Mouse (Mus musculus): Measurements from ENCODE around the gene Mllt6. TPM values are rescaled to one million over a fixed set of nuclear protein-coding genes. Genes with fewer than 3 reads are reported as not detected.
"Not testable (repeated sequence)": the region's sequence is repeated elsewhere in the genome, so short reads cannot be mapped to it uniquely, and the experiment has no call there.

Mllt6 gene
- polyA plus RNA-seq, 1 experiment from 2014 or later, result 2.5 TPM

- H3K36me3 ChIP-seq, result peaks cover 98% of the 10 kb centered on the region
- WGBS, result 86% methylated on average over 15 of the region's 15 CpGs
These were observed 55.2 kb downstream of the Mllt6 start for GRCm38 (mm10) chr11:97718281-97718860.

GRCm38 (mm10) chr11:97719041-97719440 is 55.8 kb downstream of the Mllt6 start:
- no peak for DNase-seq (ENCODE audit: low spot score)
- Histone ChIP-seq H3K4me1 (no peaks in the 10 kb centered on the region), H3K27ac (no peak overlapping the region), H3K27me3 (ENCODE audit: low read depth, poor library complexity, severe bottlenecking) (no peaks in the 10 kb centered on the region), H3K36me3 (peaks cover 98% of the 10 kb centered on the region), H3K4me3 (no peak overlapping the region), H3K9me3 (replicated peaks) (peaks cover 5% of the 10 kb centered on the region)
- WGBS, result 89% methylated on average over 4 of the region's 4 CpGs

More at GRCm38 (mm10) chr11:97718281-97718860, 55.2 kb downstream of the Mllt6 start:
- no peak overlapping the region for H3K4me3 ChIP-seq
- no peak for DNase-seq (ENCODE audit: low spot score)
- H3K27me3 ChIP-seq (ENCODE audit: low read depth, poor library complexity, severe bottlenecking), result no peaks in the 10 kb centered on the region
- no peaks in the 10 kb centered on the region for H3K4me1 ChIP-seq
- H3K9me3 ChIP-seq (replicated peaks), result peaks cover 5% of the 10 kb centered on the region
- no peak overlapping the region for H3K27ac ChIP-seq

DNA sequence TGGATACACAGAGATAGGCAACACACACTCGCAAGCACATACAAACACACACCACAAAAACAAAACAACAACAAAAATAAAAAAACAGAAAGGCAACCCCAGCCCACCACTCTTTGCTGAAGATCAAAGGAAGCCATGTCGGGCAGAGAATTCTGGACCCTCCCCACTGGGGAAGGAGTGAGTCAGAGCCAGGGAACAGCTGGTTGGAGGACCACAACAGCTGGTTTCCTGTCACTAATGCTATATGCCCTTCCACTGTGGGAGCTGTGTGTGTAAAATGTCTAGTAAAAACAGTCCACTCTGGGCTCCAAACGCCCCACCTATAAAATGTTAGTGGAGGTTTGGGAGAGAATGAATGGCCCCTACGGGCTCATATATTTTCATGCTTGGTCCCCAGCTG is 58.1 kb downstream of the Mllt6 start:
- Histone ChIP-seq H3K4me1 (no peaks in the 10 kb centered on the region), H3K27me3 (ENCODE audit: low read depth, poor library complexity, severe bottlenecking) (no peaks in the 10 kb centered on the region), H3K36me3 (peaks cover 98% of the 10 kb centered on the region), H3K4me3 (no peak overlapping the region), H3K9me3 (replicated peaks) (peaks cover 5% of the 10 kb centered on the region), H3K27ac (no peak overlapping the region)
- WGBS, result 91% methylated on average over 4 of the region's 4 CpGs
- no peak for DNase-seq (ENCODE audit: low spot score)

DNA sequence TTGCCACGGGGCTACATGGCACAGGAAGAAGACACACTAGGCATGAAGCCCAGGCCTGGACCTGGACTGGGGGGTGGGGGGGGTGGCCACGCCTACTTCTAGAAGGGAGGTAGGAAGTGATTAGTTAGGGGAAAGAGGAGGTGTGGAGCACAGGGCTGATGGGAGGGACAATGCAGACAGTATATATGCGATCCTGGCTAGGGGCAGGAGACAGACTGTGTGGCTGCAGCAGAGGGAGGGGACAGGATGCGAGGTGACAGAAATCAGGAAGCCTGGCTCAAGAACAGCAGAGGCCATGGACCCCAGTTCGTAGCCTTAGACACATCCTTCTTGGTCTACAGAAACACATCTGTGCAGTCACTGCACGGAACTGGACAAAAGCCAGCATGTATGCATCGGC is 60.5 kb downstream of the Mllt6 start:
- H3K4me3 ChIP-seq, result no peak overlapping the region
- H3K27ac ChIP-seq, result no peak overlapping the region
- WGBS, result 88% methylated on average over 7 of the region's 7 CpGs
- H3K4me1 ChIP-seq, result peaks cover 9% of the 10 kb centered on the region
- H3K27me3 ChIP-seq (ENCODE audit: low read depth, poor library complexity, severe bottlenecking), result no peaks in the 10 kb centered on the region
- H3K9me3 ChIP-seq (replicated peaks), result peaks cover 5% of the 10 kb centered on the region
- H3K36me3 ChIP-seq, result peaks cover 100% of the 10 kb centered on the region
- DNase-seq (ENCODE audit: low spot score), result no peak

GRCm38 (mm10) chr11:97728311-97728710 is 65.1 kb downstream of the Mllt6 start:
- DNase-seq (ENCODE audit: low spot score), result no peak
- Histone ChIP-seq H3K27me3 (ENCODE audit: low read depth, poor library complexity, severe bottlenecking) (peaks cover 14% of the 10 kb centered on the region), H3K36me3 (peaks cover 93% of the 10 kb centered on the region), H3K4me3 (no peak overlapping the region), H3K4me1 (peaks cover 32% of the 10 kb centered on the region), H3K9me3 (replicated peaks) (no peaks in the 10 kb centered on the region), H3K27ac (0 out of 2 replicates have a peak overlapping the region, but pooled peaks have one; percentile 2)
- WGBS, result 56% methylated on average over 7 of the region's 7 CpGs

GRCm38 (mm10) chr11:97728730-97729129 is 65.5 kb downstream of the Mllt6 start:
- H3K36me3 ChIP-seq, result peaks cover 89% of the 10 kb centered on the region
- peak overlapping the region; percentile 2; the same call in 1 of the 2 replicates for H3K27ac ChIP-seq
- peaks cover 14% of the 10 kb centered on the region for H3K27me3 ChIP-seq (ENCODE audit: low read depth, poor library complexity, severe bottlenecking)
- peaks cover 36% of the 10 kb centered on the region for H3K4me1 ChIP-seq
- no peak overlapping the region for H3K4me3 ChIP-seq
- WGBS, result 75% methylated on average over 7 of the region's 7 CpGs
- H3K9me3 ChIP-seq (replicated peaks), result no peaks in the 10 kb centered on the region
- no peak for DNase-seq (ENCODE audit: low spot score)

GRCm38 (mm10) chr11:97733689-97734088 is 70.5 kb downstream of the Mllt6 start:
- DNase-seq (ENCODE audit: low spot score), result peak; percentile 66
- WGBS, result 13% methylated on average over 10 of the region's 10 CpGs
- peaks cover 45% of the 10 kb centered on the region for H3K36me3 ChIP-seq
- H3K4me1 ChIP-seq, result peaks cover 44% of the 10 kb centered on the region
- peaks cover 14% of the 10 kb centered on the region for H3K27me3 ChIP-seq (ENCODE audit: low read depth, poor library complexity, severe bottlenecking)
- no peaks in the 10 kb centered on the region for H3K9me3 ChIP-seq (replicated peaks)
- peak overlapping the region; percentile 73 for H3K27ac ChIP-seq
- peak overlapping the region; percentile 3; the same call in 1 of the 2 replicates for H3K4me3 ChIP-seq

- not testable (repeated sequence) for H3K9me3 ChIP-seq (replicated peaks); DNase-seq (ENCODE audit: low spot score); H3K4me3 ChIP-seq
- 86% methylated on average over 5 of the region's 5 CpGs for WGBS
- Histone ChIP-seq H3K27me3 (ENCODE audit: low read depth, poor library complexity, severe bottlenecking) (peaks cover 14% of the 10 kb centered on the region), H3K36me3 (peaks cover 37% of the 10 kb centered on the region), H3K27ac (0 out of 2 replicates have a peak overlapping the region, but pooled peaks have one; percentile 14), H3K4me1 (peaks cover 36% of the 10 kb centered on the region)
These were observed 71.6 kb downstream of the Mllt6 start for GRCm38 (mm10) chr11:97734810-97735209.

Small RNAs within 50 kb of the gene (microRNA-seq; reads per million reads assigned to microRNA genes)
- gene Gm24158 (not detected), gene Mir6927 (2.3 reads per million)

Other genes with a start within 250 kb of the Mllt6 start
- 3.5 and 3.9 TPM in 2 replicates for gene Arhgap23, start 247.9 kb upstream of the Mllt6 start, polyA plus RNA-seq (2016; fragmentation: Nextera tagmentation; extraction: Ambion mirVana)
- 0.49 and 0.54 TPM in 2 replicates for gene 4933428G20Rik, start 163.1 kb upstream of the Mllt6 start, polyA plus RNA-seq (2016; fragmentation: Nextera tagmentation; extraction: Ambion mirVana)
- 0.24 and 0.25 TPM in 2 replicates for gene Srcin1, start 87.2 kb upstream of the Mllt6 start, polyA plus RNA-seq (2016; fragmentation: Nextera tagmentation; extraction: Ambion mirVana)
- 16.1 and 23.8 TPM in 2 replicates for gene Epop, start 33.7 kb upstream of the Mllt6 start, polyA plus RNA-seq (2016; fragmentation: Nextera tagmentation; extraction: Ambion mirVana)
- 9.4 and 15.3 TPM in 2 replicates for gene Cisd3, start 22.4 kb downstream of the Mllt6 start, polyA plus RNA-seq (2016; fragmentation: Nextera tagmentation; extraction: Ambion mirVana)
- gene Pcgf2, start 37.1 kb downstream of the Mllt6 start, polyA plus RNA-seq (2016; fragmentation: Nextera tagmentation; extraction: Ambion mirVana), result 21.0 and 21.5 TPM in 2 replicates
- 626 and 675 TPM in 2 replicates for gene Psmb3, start 40.0 kb downstream of the Mllt6 start, polyA plus RNA-seq (2016; fragmentation: Nextera tagmentation; extraction: Ambion mirVana)
- 1.6 and 1.9 TPM in 2 replicates for gene Pip4k2b, start 81.3 kb downstream of the Mllt6 start, polyA plus RNA-seq (2016; fragmentation: Nextera tagmentation; extraction: Ambion mirVana)
- 17.8 and 21.6 TPM in 2 replicates for gene Cwc25, start 103.1 kb downstream of the Mllt6 start, polyA plus RNA-seq (2016; fragmentation: Nextera tagmentation; extraction: Ambion mirVana)
- gene 1700001P01Rik, start 112.5 kb downstream of the Mllt6 start, polyA plus RNA-seq (2016; fragmentation: Nextera tagmentation; extraction: Ambion mirVana), result 0.43 and 0.74 TPM in 2 replicates
- gene Rpl23, start 119.0 kb downstream of the Mllt6 start, polyA plus RNA-seq (2016; fragmentation: Nextera tagmentation; extraction: Ambion mirVana), result 449 and 506 TPM in 2 replicates
- gene Lasp1, start 135.6 kb downstream of the Mllt6 start, polyA plus RNA-seq (2016; fragmentation: Nextera tagmentation; extraction: Ambion mirVana), result 90.0 and 110 TPM in 2 replicates
- 10.9 and 14.0 TPM in 2 replicates for gene B230217C12Rik, start 177.4 kb downstream of the Mllt6 start, polyA plus RNA-seq (2016; fragmentation: Nextera tagmentation; extraction: Ambion mirVana)
- 0.50 and 0.60 TPM in 2 replicates for gene Fbxo47, start 220.7 kb downstream of the Mllt6 start, polyA plus RNA-seq (2016; fragmentation: Nextera tagmentation; extraction: Ambion mirVana)

Measured in limb, embryonic 10.5 days (tissue).